Mouse (Mus musculus) limb, embryonic 14.5 days (tissue): ENCODE results near the gene Tcf7. TPM values are rescaled to one million over a fixed set of nuclear protein-coding genes. Genes with fewer than 3 reads are reported as not detected.

ENCODE experiments used
- ATAC-seq: fragments of 200-750 bp; cut with Nextera tagmentation; 2 replicates; pipeline ENCODE4 v1.8.0; 2017; ENCODE audit warnings: low read depth, moderate number of reproducible peaks, moderate TSS enrichment; ENCODE audit not compliant: low FRiP score
- DNase-seq: peaks from one replicate; pipeline ENCODE4 v3.0.0-alpha.2; 2015; ENCODE audit warnings: low spot score
- H3K27ac ChIP-seq: fragments of 300-500 bp; sonication (generic); replicated peaks from 2 replicates; pipeline ENCODE4 v1.5.1; 2014; ENCODE audit warnings: low read depth, mild to moderate bottlenecking, low read length, moderate library complexity, mixed read lengths
- H3K27me3 ChIP-seq: fragments of 300-500 bp; sonication (generic); 2 replicates; pipeline ENCODE4 v1.6.1; 2014; ENCODE audit warnings: low read length, mixed read lengths; ENCODE audit not compliant: control insufficient read depth, insufficient read depth
- H3K36me3 ChIP-seq: fragments of 300-500 bp; sonication (generic); 2 replicates; pipeline ENCODE4 v1.6.1; 2014; ENCODE audit warnings: mild to moderate bottlenecking, low read length, moderate library complexity, mixed read lengths; ENCODE audit not compliant: control insufficient read depth, insufficient read depth
- H3K4me1 ChIP-seq: fragments of 300-500 bp; sonication (generic); 2 replicates; pipeline ENCODE4 v1.6.1; 2014; ENCODE audit warnings: antibody characterized with exemption, low read length, mixed read lengths; ENCODE audit not compliant: control insufficient read depth, insufficient read depth
- H3K4me2 ChIP-seq: fragments of 300-500 bp; sonication (generic); replicated peaks from 2 replicates; pipeline ENCODE4 v1.6.1; 2014; ENCODE audit warnings: low read depth, mild to moderate bottlenecking, low read length, moderate library complexity; ENCODE audit not compliant: severe bottlenecking
- H3K4me3 ChIP-seq: fragments of 300-500 bp; sonication (generic); replicated peaks from 2 replicates; pipeline ENCODE4 v1.5.1; 2014; ENCODE audit warnings: low read length
- H3K9ac ChIP-seq: fragments of 300-500 bp; sonication (generic); 2 replicates; pipeline ENCODE4 v1.6.1; 2014; ENCODE audit warnings: mild to moderate bottlenecking, low read depth, low read length, moderate library complexity; ENCODE audit not compliant: severe bottlenecking
- H3K9me3 ChIP-seq: fragments of 300-500 bp; sonication (generic); 2 replicates; pipeline ENCODE4 v1.6.1; 2016; ENCODE audit warnings: low read length; ENCODE audit not compliant: control insufficient read depth
- POLR2A ChIP-seq: fragments of 200-500 bp; IDR thresholded peaks from 2 replicates; pipeline ENCODE4 v1.8.0; 2012; ENCODE audit warnings: inconsistent platforms, mild to moderate bottlenecking, moderate library complexity, borderline replicate concordance; ENCODE audit not compliant: insufficient read depth, insufficient read length; ENCODE audit errors: extremely low read depth
- WGBS: fragments of 180-500 bp; shearing (Covaris S2); extraction: QIAGEN DNeasy Blood & Tissue Kit; methylation state at CpG from one replicate; pipeline ENCODE4 v1.1.7; 2014; 5-methylcytosine and 5-hydroxymethylcytosine counted together
- polyA plus RNA-seq, 2 experiments: library from polyadenylated mRNA; depleted of rRNA in 1 of 2; stranded (reverse) in 1 of 2; unstranded in 1 of 2; fragments of >200 nt; fragmentation: Nextera tagmentation in 1 of 2; extraction: Ambion mirVana in 1 of 2; gene quantifications; 2 replicates each; pipeline versions ENCODE4 v1.2.1 to v1.2.3; 2012 to 2014

The Tcf7 gene
- polyA plus RNA-seq, 2 experiments: 13.2 to 14.0 TPM

GRCm38 (mm10) chr11:52319664-52320063 is 36.9 kb upstream of the Tcf7 start:
- no peak for TF ChIP-seq POLR2A
- Histone ChIP-seq H3K4me1 (no peaks in the 10 kb centered on the region; the same call in 1 of the 2 replicates), H3K9me3 (no peaks in the 10 kb centered on the region), H3K27me3 (no peaks in the 10 kb centered on the region), H3K9ac (no peak overlapping the region), H3K27ac (no peak overlapping the region), H3K4me3 (no peak overlapping the region), H3K4me2 (no peak overlapping the region), H3K36me3 (no peaks in the 10 kb centered on the region)
- ATAC-seq (no peak), DNase-seq (no peak)
- 67% methylated on average over 4 of the region's 4 CpGs for WGBS

GRCm38 (mm10) chr11:52318445-52318844 is 35.6 kb upstream of the Tcf7 start:
- no peaks in the 10 kb centered on the region for H3K9me3 ChIP-seq
- no peak for TF ChIP-seq POLR2A
- no peak overlapping the region for H3K4me3 ChIP-seq
- H3K4me2 ChIP-seq: no peak overlapping the region
- no peaks in the 10 kb centered on the region; the same call in 1 of the 2 replicates for H3K4me1 ChIP-seq
- no peak overlapping the region for H3K9ac ChIP-seq
- no peaks in the 10 kb centered on the region for H3K36me3 ChIP-seq
- no peaks in the 10 kb centered on the region for H3K27me3 ChIP-seq
- DNase-seq: no peak
- no peak overlapping the region for H3K27ac ChIP-seq
- no peak for ATAC-seq
- WGBS: 65% methylated on average over 13 of the region's 13 CpGs

- Histone ChIP-seq H3K27me3 (no peaks in the 10 kb centered on the region), H3K4me3 (no peak overlapping the region), H3K9ac (no peak overlapping the region), H3K4me2 (0 out of 2 replicates have a peak overlapping the region, but pooled peaks have one; percentile 5), H3K27ac (no peak overlapping the region), H3K9me3 (no peaks in the 10 kb centered on the region), H3K4me1 (no peaks in the 10 kb centered on the region; the same call in 1 of the 2 replicates), H3K36me3 (no peaks in the 10 kb centered on the region)
- no peak for TF ChIP-seq POLR2A
- 18% methylated on average over 26 of the region's 26 CpGs for WGBS
- DNase-seq: no peak
- ATAC-seq: no peak
Measured at GRCm38 (mm10) chr11:52314102-52314793, 31.4 kb upstream of the Tcf7 start.

- no peak overlapping the region for H3K4me2 ChIP-seq
- H3K27me3 ChIP-seq: no peaks in the 10 kb centered on the region
- H3K27ac ChIP-seq: no peak overlapping the region
- no peak for DNase-seq
- H3K4me3 ChIP-seq: no peak overlapping the region
- TF ChIP-seq POLR2A: no peak
- H3K9ac ChIP-seq: no peak overlapping the region
- ATAC-seq: no peak
- no peaks in the 10 kb centered on the region for H3K36me3 ChIP-seq
- H3K9me3 ChIP-seq: no peaks in the 10 kb centered on the region
- no peaks in the 10 kb centered on the region for H3K4me1 ChIP-seq
- 25% methylated on average over 14 of the region's 14 CpGs for WGBS
Measured at GRCm38 (mm10) chr11:52310709-52311108, 27.9 kb upstream of the Tcf7 start.

GRCm38 (mm10) chr11:52309487-52309886 is 26.7 kb upstream of the Tcf7 start:
- Histone ChIP-seq H3K36me3 (no peaks in the 10 kb centered on the region), H3K9me3 (no peaks in the 10 kb centered on the region), H3K27ac (no peak overlapping the region), H3K27me3 (no peaks in the 10 kb centered on the region), H3K9ac (no peak overlapping the region), H3K4me1 (no peaks in the 10 kb centered on the region), H3K4me3 (no peak overlapping the region), H3K4me2 (no peak overlapping the region)
- TF ChIP-seq POLR2A: no peak
- ATAC-seq (no peak), DNase-seq (no peak)
- 74% methylated on average over 3 of the region's 3 CpGs for WGBS
